Mouse (Mus musculus): ENCODE measurements around the gene Hnrnpd. TPM values are rescaled to one million over a fixed set of nuclear protein-coding genes. Genes with fewer than 3 reads are reported as not detected.

Gene Hnrnpd
- polyA plus RNA-seq (2012; rRNA removed): 149 and 161 TPM in 2 replicates

GRCm38 (mm10) chr5:99978699-99979442 is at the start of gene Hnrnpd, which contains the start of gene 4930524J08Rik:
Gene Hnrnpd (minus strand): TSS chr5:99978938.
Gene 4930524J08Rik (plus strand): TSS chr5:99979061.
- DNase-seq (ENCODE audit: extremely low spot score in 1 of 2, low spot score in 1 of 2): peak; percentile 88 to 89

DNA sequence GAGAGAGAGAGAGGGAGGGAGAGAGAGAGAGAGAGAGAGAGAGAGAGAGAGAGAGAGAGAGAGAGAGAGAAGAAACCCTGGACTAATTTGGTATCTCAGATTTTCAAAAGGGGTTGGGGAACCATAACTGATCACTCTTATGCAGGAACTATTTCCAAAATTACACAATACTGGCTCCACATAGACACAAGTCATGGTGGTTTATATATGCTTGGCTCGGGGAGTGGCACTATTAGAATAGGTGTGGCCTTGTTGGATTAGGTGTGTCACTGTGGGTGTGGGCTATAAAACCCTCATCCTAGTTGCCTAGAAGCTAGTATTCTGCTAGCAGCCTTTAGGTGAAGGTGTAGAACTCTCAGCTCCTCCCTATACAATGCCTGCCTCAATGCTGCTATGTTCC is 46.1 kb upstream of the Hnrnpd start:
- no peak for DNase-seq (ENCODE audit: extremely low spot score in 1 of 2, low spot score in 1 of 2)

DNA sequence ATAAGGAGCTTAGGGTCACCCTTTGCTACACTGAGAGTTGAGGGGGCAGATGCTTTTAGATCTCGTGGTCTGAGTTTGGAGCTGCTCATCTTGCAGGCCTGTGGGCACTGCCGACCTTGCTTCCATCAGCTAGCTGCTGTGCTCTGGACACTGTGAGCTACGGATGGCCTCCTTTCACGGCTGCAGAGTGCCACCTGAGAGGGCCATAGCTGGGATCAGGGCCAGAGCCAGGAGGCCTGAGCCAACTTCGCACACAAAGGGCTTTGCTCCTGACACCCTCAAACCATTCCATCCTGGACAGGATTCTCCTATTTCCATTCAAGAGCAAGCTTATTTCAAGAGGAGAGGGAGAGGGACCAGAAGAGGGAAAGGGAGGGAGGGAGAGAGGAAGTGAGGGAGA is 45.7 kb upstream of the Hnrnpd start:
- DNase-seq (ENCODE audit: extremely low spot score in 1 of 2, low spot score in 1 of 2): no peak

- no peak for DNase-seq (ENCODE audit: extremely low spot score in 1 of 2, low spot score in 1 of 2)
Measured at GRCm38 (mm10) chr5:100020089-100020488, 41.4 kb upstream of the Hnrnpd start.

- no peak for DNase-seq (ENCODE audit: extremely low spot score in 1 of 2, low spot score in 1 of 2)
Measured at GRCm38 (mm10) chr5:100012599-100012998, 33.9 kb upstream of the Hnrnpd start.

- no peak for DNase-seq (ENCODE audit: extremely low spot score in 1 of 2, low spot score in 1 of 2)
Measured at GRCm38 (mm10) chr5:100008485-100008884, 29.7 kb upstream of the Hnrnpd start.

DNA sequence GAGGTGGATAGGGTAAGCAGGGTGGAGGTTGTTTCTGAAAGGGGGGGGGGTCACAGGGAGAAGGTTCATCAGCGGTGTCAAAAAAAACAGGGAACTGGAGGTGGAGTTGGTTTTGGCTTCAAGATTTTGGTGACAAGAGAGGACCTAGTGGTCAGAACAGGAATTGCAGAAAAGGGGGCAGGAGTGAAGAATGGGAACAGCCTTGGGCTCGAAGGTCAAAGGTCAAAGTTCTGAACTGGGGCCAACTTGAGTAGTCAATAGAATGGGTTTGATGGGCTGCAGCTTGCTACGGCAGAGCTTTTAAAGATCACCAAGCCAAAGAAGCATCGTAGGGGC is 28.3 kb upstream of the Hnrnpd start:
- DNase-seq (ENCODE audit: extremely low spot score in 1 of 2, low spot score in 1 of 2): no peak

DNA sequence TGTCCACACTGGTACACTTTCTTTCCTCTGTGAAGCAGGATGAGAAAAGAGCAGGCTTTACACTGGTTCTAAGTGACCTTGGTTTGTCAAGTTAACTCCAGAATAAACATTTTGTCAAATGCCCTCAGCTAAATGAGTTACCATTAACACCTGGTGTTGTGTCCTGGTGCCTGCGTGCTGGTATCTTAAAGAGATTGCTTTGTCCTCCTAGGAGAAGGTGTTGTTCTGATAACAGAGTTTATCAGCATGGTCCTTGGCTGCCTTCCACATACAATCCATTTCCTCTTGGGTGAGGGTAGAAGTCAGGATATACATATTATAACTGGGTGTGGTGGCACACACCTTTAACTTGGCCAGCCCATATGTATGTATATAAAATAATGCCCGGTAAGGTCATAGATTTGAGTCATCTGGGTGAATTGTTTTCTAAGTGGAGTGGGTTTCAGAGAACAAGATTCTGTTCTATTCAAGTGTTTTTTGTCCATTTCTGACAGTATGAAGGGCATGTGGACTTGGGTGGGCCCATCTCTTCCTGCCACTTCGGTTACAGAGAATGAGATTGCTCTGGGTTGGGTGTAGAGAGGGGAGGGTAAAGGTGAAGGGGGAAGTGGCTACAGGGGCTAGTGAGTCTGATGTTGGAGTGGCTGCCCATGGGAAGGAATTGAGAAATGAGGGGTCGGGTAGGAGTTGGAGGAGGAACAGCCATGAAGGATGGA is 27.7 kb upstream of the Hnrnpd start:
- DNase-seq (ENCODE audit: extremely low spot score in 1 of 2, low spot score in 1 of 2): no peak

- DNase-seq (ENCODE audit: extremely low spot score in 1 of 2, low spot score in 1 of 2): no peak
Measured at GRCm38 (mm10) chr5:100005896-100006295, 27.2 kb upstream of the Hnrnpd start.

DNA sequence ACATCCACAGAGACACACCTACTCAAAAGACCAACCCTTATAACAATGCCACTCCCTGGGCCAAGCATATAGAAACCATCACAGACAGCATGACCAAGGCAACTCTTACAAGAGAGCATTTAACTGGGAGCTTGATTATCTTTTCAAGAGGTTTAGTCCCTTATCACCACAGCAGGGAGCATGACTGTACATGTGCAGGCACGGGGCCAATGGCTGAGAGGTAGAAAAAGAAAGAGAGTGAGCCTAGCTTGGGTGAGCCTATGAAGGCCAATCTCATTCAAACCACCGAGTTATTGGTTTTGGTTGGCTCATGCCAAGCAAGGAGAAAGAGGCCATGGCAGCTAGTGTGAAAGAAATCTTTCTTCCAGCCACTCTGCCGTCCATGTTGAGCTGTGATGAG is 26.7 kb upstream of the Hnrnpd start:
- no peak for DNase-seq (ENCODE audit: extremely low spot score in 1 of 2, low spot score in 1 of 2)

DNA sequence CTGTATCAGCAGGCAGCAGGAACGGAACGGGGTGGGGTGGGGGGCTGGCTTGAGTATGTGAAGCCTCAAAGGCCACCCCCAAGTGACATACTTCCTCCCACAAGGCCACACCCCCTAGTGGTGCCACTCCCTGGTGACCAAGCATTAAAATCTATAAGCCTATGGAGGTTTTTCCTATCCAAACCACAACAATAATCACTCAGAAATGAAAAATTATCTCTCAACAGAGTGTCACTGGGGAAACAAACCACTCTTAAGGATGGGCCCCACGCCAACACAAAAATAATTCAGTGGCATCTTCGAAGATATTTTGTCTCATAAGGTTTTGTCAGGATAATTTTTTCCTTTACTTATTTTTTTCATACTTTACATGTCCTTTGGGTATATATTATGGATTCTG is 25.2 kb upstream of the Hnrnpd start:
- DNase-seq (ENCODE audit: extremely low spot score in 1 of 2, low spot score in 1 of 2): no peak

GRCm38 (mm10) chr5:100000500-100000899 is 21.8 kb upstream of the Hnrnpd start:
- DNase-seq (ENCODE audit: extremely low spot score in 1 of 2, low spot score in 1 of 2): no peak

DNA sequence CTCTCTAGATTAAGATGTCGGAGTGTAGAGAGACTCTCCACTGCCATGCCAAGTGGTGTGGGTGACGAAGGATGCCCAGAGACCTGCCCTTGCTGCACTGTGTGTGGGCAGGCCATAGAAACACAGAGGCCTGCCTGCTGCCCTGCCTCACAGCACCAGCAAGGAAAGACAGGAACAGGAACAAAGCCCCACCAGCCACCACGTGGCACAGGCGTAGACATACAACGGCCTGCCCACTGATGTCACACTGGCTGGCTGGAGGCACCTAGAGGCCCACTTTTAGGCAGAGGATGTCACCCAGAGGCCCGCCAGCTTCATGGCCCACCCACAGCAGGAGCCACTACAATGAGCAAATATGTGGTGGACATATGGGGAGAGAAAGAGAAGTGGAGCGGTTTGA is 21.3 kb upstream of the Hnrnpd start:
- DNase-seq (ENCODE audit: extremely low spot score in 1 of 2, low spot score in 1 of 2): no peak

GRCm38 (mm10) chr5:99994680-99995079 is 15.9 kb upstream of the Hnrnpd start:
- DNase-seq (ENCODE audit: extremely low spot score in 1 of 2, low spot score in 1 of 2): no peak

GRCm38 (mm10) chr5:99994166-99994565 is 15.4 kb upstream of the Hnrnpd start:
- DNase-seq (ENCODE audit: extremely low spot score in 1 of 2, low spot score in 1 of 2): no peak

GRCm38 (mm10) chr5:99983452-99984061 is 4.8 kb upstream of the Hnrnpd start:
- DNase-seq (ENCODE audit: extremely low spot score in 1 of 2, low spot score in 1 of 2): no peak

- peak; percentile 44 to 65 for DNase-seq (ENCODE audit: extremely low spot score in 1 of 2, low spot score in 1 of 2)
Measured at GRCm38 (mm10) chr5:99977516-99978301, 1.0 kb downstream of the Hnrnpd start.

DNA sequence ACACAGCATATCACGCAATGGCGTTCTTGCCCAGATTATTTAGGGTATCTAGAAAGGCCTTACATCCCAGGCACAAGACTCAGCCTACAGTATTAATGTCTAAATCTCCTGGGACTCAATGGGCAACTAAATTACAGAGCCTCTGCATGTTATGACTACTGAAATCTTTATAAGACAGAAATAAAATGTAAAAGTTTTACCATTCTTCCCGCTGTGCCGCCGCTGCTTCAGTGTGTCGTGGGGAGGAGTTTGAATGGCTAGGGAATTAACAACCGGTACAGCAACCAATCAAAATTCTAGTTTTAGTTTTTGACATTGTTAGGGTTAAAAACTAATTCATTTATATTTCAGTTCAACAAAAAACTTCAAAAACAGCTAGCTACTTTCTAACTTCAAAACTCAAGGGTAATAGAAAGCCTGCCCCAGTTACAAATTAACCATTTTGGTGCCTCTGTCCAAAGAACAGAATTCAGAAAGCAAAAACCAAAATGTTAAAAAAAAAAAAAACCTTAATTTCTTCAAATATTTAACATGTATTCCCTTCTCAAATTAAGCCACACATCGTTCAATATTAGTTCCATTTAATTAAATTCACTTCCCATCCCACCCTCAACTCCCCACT is 2.3 kb downstream of the Hnrnpd start:
- no peak for DNase-seq (ENCODE audit: extremely low spot score in 1 of 2, low spot score in 1 of 2)

DNA sequence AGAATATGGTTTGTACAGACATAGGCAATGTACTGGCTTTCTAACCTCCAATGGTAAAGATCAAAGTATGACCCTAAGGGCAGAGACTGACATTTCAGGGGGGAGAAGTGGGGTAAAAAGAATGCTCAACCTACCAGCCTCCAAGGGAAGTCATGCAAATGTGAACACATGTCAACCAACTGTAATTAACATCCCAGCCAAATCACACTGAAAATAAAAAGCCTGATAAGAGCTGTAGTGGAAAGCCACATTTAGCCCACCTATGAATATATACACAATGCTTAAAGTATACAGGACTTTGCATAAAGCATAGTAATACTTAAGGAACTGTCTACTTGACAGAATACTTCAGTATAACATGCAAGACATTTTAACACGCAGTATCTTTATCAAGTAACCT is 3.0 kb downstream of the Hnrnpd start:
- no peak for DNase-seq (ENCODE audit: extremely low spot score in 1 of 2, low spot score in 1 of 2)

GRCm38 (mm10) chr5:99975061-99975460 is 3.7 kb downstream of the Hnrnpd start:
- no peak for DNase-seq (ENCODE audit: extremely low spot score in 1 of 2, low spot score in 1 of 2)
